Mouse (Mus musculus) c-Kit-positive CD71-positive TER-119-positive erythroid progenitor cells, embryonic 14.5 days (primary cell): ENCODE results near the gene Atf6.

Source experiments
- DNase-seq: peaks from one replicate; pipeline ENCODE4 v3.0.0-alpha.2; 2013; ENCODE audit warnings: low spot score

Gene Atf6

DNA sequence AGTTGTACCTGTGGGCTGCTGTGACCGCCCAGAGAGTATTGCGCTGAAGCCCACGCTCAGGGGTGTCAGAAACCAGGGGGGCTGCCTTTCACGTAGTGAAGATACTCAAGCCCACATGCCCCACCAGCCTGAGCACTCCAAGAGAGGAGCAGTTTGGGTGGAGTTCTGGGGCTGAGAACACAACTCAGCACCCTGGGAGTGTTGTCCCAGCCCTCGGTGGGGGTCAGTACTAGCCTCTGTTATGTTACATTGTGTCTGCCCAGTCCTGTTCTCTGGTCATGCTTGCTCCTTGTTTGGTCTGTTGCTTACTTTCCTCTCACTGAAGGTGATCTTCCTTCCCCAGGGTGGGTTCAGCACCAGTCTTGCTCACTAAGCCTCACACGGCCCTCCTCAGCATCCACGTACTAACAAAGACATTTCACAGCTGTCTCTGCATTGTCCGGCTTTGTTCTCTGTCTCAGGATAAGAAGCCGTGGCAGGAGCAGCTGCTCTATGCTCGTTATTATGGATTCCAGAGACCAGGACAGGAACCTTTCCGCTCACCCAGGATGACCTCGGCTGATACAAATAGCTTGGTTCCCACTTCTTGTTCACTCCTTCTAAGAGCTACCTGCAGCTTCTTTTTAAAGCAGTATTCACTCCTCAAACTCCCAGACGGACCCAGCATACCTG lies 209.8 kb downstream of the Atf6 start:
- DNase-seq = no peak

DNA sequence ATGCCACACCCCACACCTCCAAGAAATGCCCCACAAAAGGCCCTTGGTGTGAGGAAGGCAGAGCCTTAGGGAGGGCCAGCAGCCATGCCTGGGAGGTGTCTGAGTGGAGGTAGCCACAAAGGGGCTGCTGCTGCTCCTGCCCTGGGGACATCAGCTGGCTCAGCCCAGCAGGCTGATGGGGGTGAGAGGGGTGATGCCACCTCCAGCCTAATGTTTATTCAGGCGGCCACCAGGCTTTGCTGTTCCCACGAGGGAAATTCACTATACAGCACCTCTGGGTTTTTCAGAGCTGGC lies 210.4 kb downstream of the Atf6 start:
- DNase-seq = no peak

DNA sequence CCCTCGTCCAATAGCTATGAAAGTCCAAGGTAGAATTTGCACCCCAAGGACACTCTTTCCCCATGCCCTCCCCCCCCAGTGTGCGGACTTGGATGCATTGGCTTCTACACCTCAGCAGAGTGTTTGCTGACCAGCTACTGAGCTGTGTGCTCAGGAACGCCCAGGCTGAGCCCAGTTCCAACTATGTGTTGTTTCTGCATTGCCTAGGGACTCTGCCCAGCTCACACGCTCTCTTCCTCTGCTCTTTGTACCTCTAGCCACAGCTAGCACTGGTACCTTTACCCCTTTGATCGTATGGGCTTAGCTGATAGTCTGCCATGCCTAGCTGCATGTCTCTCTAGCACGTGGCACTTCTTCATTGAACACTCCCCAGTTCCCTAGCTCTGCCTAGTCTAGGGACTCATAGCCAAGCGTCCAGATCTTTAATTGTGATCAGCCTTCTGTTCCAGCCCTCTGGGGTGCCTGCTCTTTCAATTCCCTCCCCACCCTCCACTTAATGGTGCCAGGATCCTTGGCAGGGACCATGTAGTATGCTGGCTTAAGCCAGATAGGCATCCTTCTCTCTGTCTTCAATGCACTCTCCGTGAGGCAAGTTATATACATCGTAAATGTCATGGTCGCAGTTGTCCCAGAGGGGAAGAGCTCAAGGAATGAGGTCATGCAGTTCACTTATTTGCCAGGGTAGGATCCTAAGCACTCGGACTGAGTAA lies 210.9 kb downstream of the Atf6 start:
- no peak for DNase-seq

GRCm38 (mm10) chr1:170655280-170655917 lies 212.2 kb downstream of the Atf6 start:
- DNase-seq = no peak
